Mouse (Mus musculus) heart, embryonic 14.5 days (tissue): ENCODE results near the gene Ldlrad3. TPM values are rescaled to one million over a fixed set of nuclear protein-coding genes. Genes with fewer than 3 reads are reported as not detected.

Experiments
- ATAC-seq: fragments of 200-750 bp; cut with Nextera tagmentation; 2 replicates; pipeline ENCODE4 v1.8.0; 2017; ENCODE audit warnings: low read depth, moderate TSS enrichment; ENCODE audit not compliant: insufficient number of reproducible peaks, insufficient read depth, low FRiP score
- H3K27ac ChIP-seq, 2 experiments: fragments of 200-500 bp in 1 of 2; fragments of 300-500 bp in 1 of 2; sonication (generic) in 1 of 2; replicated peaks in 1 of 2; 2 replicates each; pipeline ENCODE4 v1.5.1; 2012 to 2014; ENCODE audit warnings: low read depth in 2 of 2, low read length in 2 of 2, control low read depth in 1 of 2, mild to moderate bottlenecking in 1 of 2, mixed read lengths in 1 of 2; ENCODE audit not compliant: control insufficient read depth in 1 of 2, insufficient read depth in 1 of 2
- H3K27me3 ChIP-seq: fragments of 300-500 bp; sonication (generic); 2 replicates; pipeline ENCODE4 v1.6.1; 2014; ENCODE audit warnings: mild to moderate bottlenecking, low read length, control low read depth; ENCODE audit not compliant: control insufficient read depth, insufficient read depth
- H3K36me3 ChIP-seq: fragments of 300-500 bp; sonication (generic); 2 replicates; pipeline ENCODE4 v1.6.1; 2014; ENCODE audit warnings: mild to moderate bottlenecking, control low read depth, low read length, mixed read lengths; ENCODE audit not compliant: control insufficient read depth, insufficient read depth
- H3K4me1 ChIP-seq, 2 experiments: fragments of 200-500 bp in 1 of 2; fragments of 300-500 bp in 1 of 2; sonication (generic) in 1 of 2; 2 replicates each; pipeline ENCODE4 v1.6.1; 2012 to 2014; ENCODE audit warnings: low read length in 2 of 2, control low read depth in 1 of 2, mixed read lengths in 1 of 2; ENCODE audit not compliant: control insufficient read depth in 2 of 2, insufficient read depth in 2 of 2
- H3K4me2 ChIP-seq: fragments of 300-500 bp; sonication (generic); 2 replicates; pipeline ENCODE4 v1.6.1; 2014; ENCODE audit warnings: mild to moderate bottlenecking, low read length
- H3K4me3 ChIP-seq, 2 experiments: fragments of 200-500 bp in 1 of 2; fragments of 300-500 bp in 1 of 2; sonication (generic) in 1 of 2; 2 replicates each; pipeline ENCODE4 v1.5.1; 2012 to 2014; ENCODE audit warnings: low read length in 2 of 2, mild to moderate bottlenecking in 2 of 2, control low read depth in 1 of 2, low read depth in 1 of 2, moderate library complexity in 1 of 2; ENCODE audit not compliant: control insufficient read depth in 1 of 2, insufficient read depth in 1 of 2
- H3K9ac ChIP-seq: fragments of 300-500 bp; sonication (generic); 2 replicates; pipeline ENCODE4 v1.6.1; 2014; ENCODE audit warnings: mild to moderate bottlenecking, low read length
- H3K9me3 ChIP-seq: fragments of 300-500 bp; sonication (generic); 2 replicates; pipeline ENCODE4 v1.6.1; 2016; ENCODE audit warnings: low read length, control low read depth; ENCODE audit not compliant: control insufficient read depth
- WGBS: fragments of 180-500 bp; shearing (Covaris S2); extraction: QIAGEN DNeasy Blood & Tissue Kit; methylation state at CpG from one replicate; pipeline ENCODE4 v1.1.7; 2014; 5-methylcytosine and 5-hydroxymethylcytosine counted together
- polyA plus RNA-seq: library from polyadenylated mRNA; unstranded; fragments of >200 nt; fragmentation: Nextera tagmentation; extraction: Ambion mirVana; gene quantifications from 2 replicates; pipeline ENCODE4 v1.2.1, GENCODE M21; 2014

Gene Ldlrad3
- polyA plus RNA-seq, 1 experiment from 2014 or later: 13.7 TPM

DNA sequence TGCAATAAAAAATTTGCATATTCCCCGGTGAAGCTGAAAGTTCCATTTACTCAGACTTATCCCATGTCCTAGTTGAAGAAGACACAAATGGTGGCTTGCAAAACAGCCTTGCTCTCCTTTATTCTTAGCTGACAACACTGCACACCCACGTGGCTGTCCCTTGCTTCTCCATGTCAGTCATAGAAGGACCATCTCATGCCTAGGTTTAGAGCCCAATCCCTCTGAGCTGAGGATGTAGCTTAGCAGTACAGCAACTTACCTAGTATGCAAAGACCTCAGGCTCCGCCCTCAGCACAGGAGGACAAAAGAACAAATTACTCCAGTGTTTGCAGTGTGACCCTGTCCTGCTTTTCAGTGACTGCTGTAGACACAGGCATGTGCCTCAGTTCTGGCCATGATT is 36.6 kb upstream of the Ldlrad3 start:
- Histone ChIP-seq H3K27me3 (no peaks in the 10 kb centered on the region), H3K4me3 (no peak overlapping the region), H3K4me2 (no peak overlapping the region), H3K9me3 (no peaks in the 10 kb centered on the region), H3K27ac (no peak overlapping the region), H3K36me3 (no peaks in the 10 kb centered on the region), H3K4me1 (peaks cover 0 to 2% of the 10 kb centered on the region in 2 experiments; a peak in 1 of 4 replicates), H3K9ac (no peak overlapping the region)
- no peak for ATAC-seq
- WGBS: 66% methylated on average over 3 of the region's 3 CpGs

DNA sequence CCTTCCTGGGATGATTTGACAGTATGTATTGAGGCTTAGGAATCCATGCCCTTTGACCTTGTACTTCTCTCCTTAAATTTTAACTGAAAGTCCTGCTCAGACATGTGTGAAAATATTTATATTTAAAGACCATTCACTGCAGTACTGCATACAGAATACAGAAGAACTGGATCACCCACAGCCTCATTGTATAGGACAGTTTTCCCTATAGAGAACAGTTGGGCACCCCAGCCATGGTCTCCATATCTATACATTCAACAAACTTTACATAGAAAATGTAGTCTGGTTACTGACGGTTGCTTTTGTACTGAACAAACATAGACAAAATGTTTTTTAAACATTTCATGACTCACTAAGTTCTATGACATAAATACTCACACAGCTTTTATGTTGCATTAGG is 30.6 kb upstream of the Ldlrad3 start:
- Histone ChIP-seq H3K9ac (no peak overlapping the region), H3K4me3 (no peak overlapping the region), H3K27ac (no peak overlapping the region), H3K4me1 (no peaks in the 10 kb centered on the region), H3K4me2 (no peak overlapping the region), H3K9me3 (no peaks in the 10 kb centered on the region), H3K36me3 (no peaks in the 10 kb centered on the region), H3K27me3 (no peaks in the 10 kb centered on the region)
- 84% methylated on average over 1 of the region's 1 CpGs for WGBS
- no peak for ATAC-seq

DNA sequence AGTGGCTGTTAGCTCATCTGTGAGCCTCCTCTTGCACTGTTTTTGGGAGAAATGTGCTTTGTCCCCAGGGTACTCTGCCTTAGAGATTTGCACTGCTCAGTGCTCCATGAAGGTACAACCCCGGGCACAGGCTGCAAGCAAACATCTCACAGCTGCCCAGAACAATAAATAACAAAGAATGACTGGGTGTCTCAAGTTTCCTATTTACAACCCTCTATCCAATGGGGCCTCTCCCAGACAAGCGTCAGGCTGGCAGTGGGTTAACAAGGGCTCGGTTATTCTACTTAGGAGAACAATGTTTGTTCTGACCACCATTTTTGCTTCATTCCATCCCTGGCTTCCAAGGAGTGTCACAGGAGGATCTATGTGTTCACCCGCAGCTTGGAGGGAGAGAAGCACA is 25.9 kb upstream of the Ldlrad3 start:
- Histone ChIP-seq H3K36me3 (no peaks in the 10 kb centered on the region), H3K27ac (no peak overlapping the region), H3K9me3 (no peaks in the 10 kb centered on the region), H3K4me3 (no peak overlapping the region), H3K9ac (no peak overlapping the region), H3K27me3 (no peaks in the 10 kb centered on the region), H3K4me1 (no peaks in the 10 kb centered on the region), H3K4me2 (no peak overlapping the region)
- WGBS: 63% methylated on average over 4 of the region's 4 CpGs
- no peak for ATAC-seq

DNA sequence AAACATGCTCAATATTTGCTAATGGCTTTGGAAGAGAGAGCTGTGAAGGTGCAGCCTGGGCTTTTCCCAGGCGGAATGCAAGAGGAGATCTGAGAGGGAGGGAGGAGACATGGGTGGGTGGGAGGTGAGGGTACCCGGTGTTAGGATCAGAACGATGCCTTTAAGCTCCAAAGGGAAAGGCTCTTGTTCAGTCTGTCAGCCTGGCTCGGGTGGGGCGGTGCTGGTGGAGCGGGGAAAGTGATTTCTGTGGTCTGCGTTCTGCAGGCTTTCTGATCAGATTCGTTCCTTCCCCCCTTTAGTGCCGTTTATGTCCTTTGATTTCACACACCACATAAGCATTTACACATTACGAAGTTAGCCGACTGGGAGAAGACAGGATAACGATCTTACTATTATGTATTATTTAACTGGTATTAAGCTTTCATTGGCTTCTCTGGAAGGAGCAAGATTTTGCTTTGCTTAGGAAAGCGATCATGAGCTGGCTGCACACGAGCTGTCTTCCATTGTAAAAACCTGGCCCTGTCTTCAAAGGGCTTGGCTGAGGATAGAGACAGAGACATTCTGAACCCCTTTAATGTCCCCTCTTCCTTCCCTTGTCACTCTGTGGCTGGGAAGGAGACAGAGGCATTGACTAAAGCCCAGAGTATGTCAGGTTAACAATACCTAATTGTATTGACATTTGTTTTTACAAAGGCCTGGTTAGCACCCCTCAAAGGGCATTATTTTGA is 19.7 kb upstream of the Ldlrad3 start:
- WGBS: 25% methylated on average over 14 of the region's 14 CpGs
- H3K9ac ChIP-seq: no peak overlapping the region

DNA sequence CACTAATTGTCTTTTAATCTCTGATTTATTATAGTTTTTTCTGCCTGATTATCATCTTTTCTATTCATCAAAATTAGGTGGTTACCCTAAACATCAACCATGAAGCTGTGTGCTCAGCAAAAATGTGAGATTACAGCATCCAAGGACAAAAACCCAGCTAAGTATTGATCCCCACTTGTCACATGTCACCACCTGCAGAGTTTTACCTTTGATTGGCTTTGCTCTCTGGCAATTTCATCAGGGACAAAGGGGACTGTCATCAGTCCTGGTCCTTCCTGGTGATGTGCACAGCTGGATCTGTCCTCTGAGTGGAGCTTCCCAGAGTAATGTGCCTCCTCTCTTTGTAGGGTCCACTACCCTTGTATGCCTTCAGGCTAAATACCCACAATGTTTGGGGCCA is 17.3 kb upstream of the Ldlrad3 start:
- H3K9me3 ChIP-seq: no peaks in the 10 kb centered on the region
- H3K9ac ChIP-seq: no peak overlapping the region
- no peaks in the 10 kb centered on the region for H3K36me3 ChIP-seq
- no peak overlapping the region for H3K4me2 ChIP-seq
- no peak overlapping the region for H3K4me3 ChIP-seq
- no peaks in the 10 kb centered on the region for H3K4me1 ChIP-seq
- no peak overlapping the region for H3K27ac ChIP-seq
- ATAC-seq: no peak
- H3K27me3 ChIP-seq: no peaks in the 10 kb centered on the region

More for the DNA sequence above, 19.7 kb upstream of the Ldlrad3 start:
- no peak overlapping the region for H3K27ac ChIP-seq
- H3K9me3 ChIP-seq: no peaks in the 10 kb centered on the region
- H3K27me3 ChIP-seq: no peaks in the 10 kb centered on the region
- H3K4me1 ChIP-seq: no peaks in the 10 kb centered on the region
- ATAC-seq: no peak
- no peak overlapping the region for H3K4me3 ChIP-seq
- no peak overlapping the region for H3K4me2 ChIP-seq
- no peaks in the 10 kb centered on the region for H3K36me3 ChIP-seq

DNA sequence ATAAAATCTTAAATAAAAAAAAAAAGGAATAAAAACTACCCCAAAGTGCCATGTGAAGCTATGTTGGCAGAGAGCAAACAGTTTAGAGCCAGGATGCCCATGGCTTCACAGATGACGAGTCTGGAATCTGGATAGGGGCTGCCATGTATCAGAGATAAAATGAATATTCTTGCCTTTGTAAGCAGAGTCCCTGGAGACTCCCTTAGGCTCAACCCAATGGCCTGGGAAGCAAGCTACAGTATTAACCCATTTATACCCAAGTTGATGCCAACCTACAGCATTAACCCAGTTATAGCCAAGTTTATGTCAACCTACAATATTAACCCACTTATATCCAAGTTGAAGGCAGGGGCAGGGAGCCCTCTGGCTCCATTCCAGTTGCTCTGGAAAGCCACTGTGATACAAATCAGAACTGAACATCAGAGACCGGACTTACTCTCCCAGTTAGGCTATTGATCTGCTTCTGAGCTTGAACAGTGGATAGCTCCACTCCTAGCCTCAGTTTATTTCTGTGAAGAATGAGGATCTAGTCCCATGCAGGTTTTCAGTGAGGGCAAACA is 16.1 kb upstream of the Ldlrad3 start:
- H3K9me3 ChIP-seq: no peaks in the 10 kb centered on the region
- no peaks in the 10 kb centered on the region for H3K36me3 ChIP-seq
- H3K4me3 ChIP-seq: no peak overlapping the region
- H3K4me2 ChIP-seq: no peak overlapping the region
- H3K27ac ChIP-seq: no peak overlapping the region
- H3K9ac ChIP-seq: no peak overlapping the region
- WGBS: 43% methylated on average over 2 of the region's 2 CpGs
- ATAC-seq: no peak
- H3K4me1 ChIP-seq: no peaks in the 10 kb centered on the region
- H3K27me3 ChIP-seq: no peaks in the 10 kb centered on the region

DNA sequence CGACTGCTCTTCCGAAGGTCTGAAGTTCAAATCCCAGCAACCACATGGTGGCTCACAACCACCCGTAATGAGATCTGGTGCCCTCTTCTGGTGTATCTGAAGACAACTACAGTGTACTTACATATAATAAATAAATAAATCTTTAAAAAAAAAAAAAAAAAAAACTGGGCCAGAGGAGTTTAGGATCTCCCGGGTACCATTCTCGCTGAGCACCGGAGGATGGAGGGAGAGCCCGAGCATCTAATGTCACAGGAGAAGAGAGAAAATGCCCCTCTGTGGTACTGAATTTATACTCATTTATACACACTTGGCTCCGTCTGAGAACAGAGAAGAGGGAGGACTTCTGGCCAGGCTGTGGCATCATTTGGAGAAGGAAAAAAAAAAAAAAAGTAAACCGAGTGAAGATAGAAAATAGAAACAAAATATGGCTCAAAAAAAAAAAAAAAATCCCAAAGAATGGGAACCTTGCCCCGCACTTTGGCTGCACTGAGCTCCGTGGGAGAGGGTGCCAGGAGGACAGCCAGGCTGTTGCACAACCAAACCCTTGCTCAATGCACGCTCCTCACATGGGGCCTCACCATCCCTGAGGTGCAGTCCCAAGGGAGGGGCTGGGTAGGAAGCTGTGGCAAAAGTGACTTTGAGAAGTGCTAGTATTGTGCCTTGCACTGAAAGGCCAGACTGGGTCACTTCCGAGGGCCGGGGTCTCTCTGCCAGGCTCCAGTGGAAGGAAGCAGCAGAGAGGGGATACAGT is 15.2 kb upstream of the Ldlrad3 start:
- Histone ChIP-seq H3K9me3 (no peaks in the 10 kb centered on the region), H3K36me3 (no peaks in the 10 kb centered on the region), H3K4me1 (no peaks in the 10 kb centered on the region), H3K4me3 (no peak overlapping the region), H3K27ac (no peak overlapping the region), H3K27me3 (no peaks in the 10 kb centered on the region), H3K9ac (no peak overlapping the region), H3K4me2 (no peak overlapping the region)
- WGBS: 82% methylated on average over 13 of the region's 14 CpGs
- no peak for ATAC-seq
